Mouse (Mus musculus) G1E (cell line): ENCODE data around the gene Jade2.

Source experiments
- CTCF ChIP-seq: IDR thresholded peaks from 2 replicates; pipeline ENCODE4 v1.5.1; 2012; ENCODE audit warnings: low read depth, low read length, inconsistent platforms, mixed read lengths
- GATA1 ChIP-seq: IDR thresholded peaks from 2 replicates; pipeline ENCODE4 v1.6.1; 2012; ENCODE audit warnings: borderline replicate concordance, low read length, inconsistent platforms, mixed read lengths
- GATA2 ChIP-seq: IDR thresholded peaks from 2 replicates; pipeline ENCODE4 v1.6.1; 2012; ENCODE audit warnings: low read depth, low read length, inconsistent platforms, borderline replicate concordance
- POLR2AphosphoS5 ChIP-seq: IDR thresholded peaks from 2 replicates; pipeline ENCODE4 v1.6.1; 2012; ENCODE audit warnings: low read depth, low read length, inconsistent platforms; ENCODE audit not compliant: insufficient replicate concordance
- TAL1 ChIP-seq: conservative IDR thresholded peaks from 2 replicates; pipeline ENCODE4 v1.6.1; 2012; ENCODE audit warnings: low read depth, low read length, inconsistent platforms, mixed read lengths

- no peak for TF ChIP-seq CTCF
- TF ChIP-seq TAL1 = no peak
- TF ChIP-seq GATA1 = no peak
- no peak for TF ChIP-seq POLR2AphosphoS5
- TF ChIP-seq GATA2 = no peak
Measured at GRCm38 (mm10) chr11:51874266-51875036, 17.0 kb upstream of the Jade2 start.
